Mouse (Mus musculus): ENCODE results near the gene Yipf2. TPM values are rescaled to one million over a fixed set of nuclear protein-coding genes. Genes with fewer than 3 reads are reported as not detected.

Gene Yipf2
- total and polyA plus RNA-seq, 3 experiments = 16.6 to 21.2 (median 17.5) TPM

- H3K79me2 ChIP-seq (replicated peaks; ENCODE audit: control insufficient read depth, extremely low read depth, insufficient read depth, poor library complexity, severe bottlenecking) = peaks cover 34% of the 10 kb centered on the region
- H3K36me3 ChIP-seq (replicated peaks in 1 of 2; ENCODE audit: control insufficient read depth in 1 of 2, insufficient read depth in 1 of 2, low read length in 1 of 2) = peaks cover 0 to 12% of the 10 kb centered on the region in 2 experiments
- peak overlapping the region; percentile 81 for H3K4me2 ChIP-seq (ENCODE audit: insufficient read depth, low read depth, poor library complexity, severe bottlenecking)
- no peak for DNase-seq (ENCODE audit: extremely low read depth)
- in situ Hi-C loops (cut with MboI; ENCODE audit: low pct_ligation_motif_present, low pct_unique_long_range_greater_than_20kb, low sequenced_read_pairs) (no loop called here), dilution Hi-C loops (cut with MboI; ENCODE audit: extremely low pct_ligation_motif_present, extremely low pct_unique_long_range_greater_than_20kb, low sequenced_read_pairs) (no loop called here)
- peak overlapping the region; percentile 54 for H3K9ac ChIP-seq (ENCODE audit: insufficient read depth, low read depth)
- H3K4me3 ChIP-seq (replicated peaks in 1 of 3; ENCODE audit: low read depth in 2 of 3, low read length in 2 of 3, poor library complexity in 1 of 3) = peak overlapping the region; percentile 61 to 86 (median 73)
- H3K27me3 ChIP-seq (replicated peaks) = no peaks in the 10 kb centered on the region
- H3K9me3 ChIP-seq (replicated peaks; ENCODE audit: low read length) = no peaks in the 10 kb centered on the region
- peak overlapping the region; percentile 17; the same call in 1 of the 2 replicates for H3K27ac ChIP-seq (ENCODE audit: insufficient read depth, low read depth)
- TF ChIP-seq SMC3 (IDR thresholded peaks at IDR 0.05; ENCODE audit: low read depth, low read length) (no peak), CHD1 (IDR thresholded peaks at IDR 0.05; ENCODE audit: low read depth, low read length) (peak; percentile 66; the same call in 1 of the 2 replicates), MAX (IDR thresholded peaks at IDR 0.05; ENCODE audit: low read length) (peak; percentile 10; the same call in 1 of the 2 replicates), RCOR1 (conservative IDR thresholded peaks at IDR 0.05; ENCODE audit: low read depth, low read length) (no peak), NRF1 (IDR thresholded peaks at IDR 0.05; ENCODE audit: low read depth, low read length) (no peak), ZC3H11A (IDR thresholded peaks at IDR 0.05; ENCODE audit: low read depth, low read length) (no peak), NELFE (IDR thresholded peaks at IDR 0.05; ENCODE audit: low read depth, low read length) (no peak)
- H3K4me1 ChIP-seq (ENCODE audit: control insufficient read depth in 1 of 2, insufficient read depth in 2 of 2) = peaks cover 11 to 29% of the 10 kb centered on the region in 2 experiments
Observed at GRCm38 (mm10) chr9:21614864-21615616, 22.4 kb upstream of the Yipf2 start.

- dilution Hi-C loops (cut with MboI; ENCODE audit: extremely low pct_ligation_motif_present, extremely low pct_unique_long_range_greater_than_20kb, low sequenced_read_pairs) = no loop called here
- H3K9me3 ChIP-seq (replicated peaks; ENCODE audit: low read length) = no peaks in the 10 kb centered on the region
- H3K36me3 ChIP-seq (replicated peaks in 1 of 2; ENCODE audit: control insufficient read depth in 1 of 2, insufficient read depth in 1 of 2, low read length in 1 of 2) = no peaks in the 10 kb centered on the region
- H3K4me1 ChIP-seq (ENCODE audit: control insufficient read depth in 1 of 2, insufficient read depth in 2 of 2) = peaks cover 12 to 36% of the 10 kb centered on the region in 2 experiments
- H3K79me2 ChIP-seq (replicated peaks; ENCODE audit: control insufficient read depth, extremely low read depth, insufficient read depth, poor library complexity, severe bottlenecking) = no peaks in the 10 kb centered on the region
- no peaks in the 10 kb centered on the region for H3K27me3 ChIP-seq (replicated peaks)
- H3K4me2 ChIP-seq (ENCODE audit: insufficient read depth, low read depth, poor library complexity, severe bottlenecking) = no peak overlapping the region; the same call in 1 of the 2 replicates
- H3K9ac ChIP-seq (ENCODE audit: insufficient read depth, low read depth) = no peak overlapping the region
- in situ Hi-C loops (cut with MboI; ENCODE audit: low pct_ligation_motif_present, low pct_unique_long_range_greater_than_20kb, low sequenced_read_pairs) = no loop called here
- peak overlapping the region; percentile 19; the same call in 1 of the 2 replicates for H3K27ac ChIP-seq (ENCODE audit: insufficient read depth, low read depth)
- peak; percentile 93 for DNase-seq (ENCODE audit: extremely low read depth)
- H3K4me3 ChIP-seq (replicated peaks in 1 of 3; ENCODE audit: low read depth in 2 of 3, low read length in 2 of 3, poor library complexity in 1 of 3) = no peak overlapping the region
- peak; percentile 81 for TF ChIP-seq MEF2A (IDR thresholded peaks at IDR 0.05; ENCODE audit: borderline replicate concordance, low read depth, low read length)
- TF ChIP-seq RCOR1 (conservative IDR thresholded peaks at IDR 0.05; ENCODE audit: low read depth, low read length) = no peak
- TF ChIP-seq NRF1 (IDR thresholded peaks at IDR 0.05; ENCODE audit: low read depth, low read length) = no peak
- TF ChIP-seq UBTF (IDR thresholded peaks at IDR 0.05; ENCODE audit: low read depth, low read length) = no peak
- TF ChIP-seq MXI1 (IDR thresholded peaks at IDR 0.05; ENCODE audit: low read depth, low read length) = no peak
- TF ChIP-seq ZKSCAN1 (IDR thresholded peaks at IDR 0.05; ENCODE audit: borderline replicate concordance, low read depth, low read length) = no peak
- TF ChIP-seq KAT2A (IDR thresholded peaks at IDR 0.05; ENCODE audit: insufficient replicate concordance, low read length) = no peak
- TF ChIP-seq TCF12 (IDR thresholded peaks at IDR 0.05; ENCODE audit: low read depth, low read length) = peak; percentile 50; the same call in 1 of the 2 replicates
- peak; percentile 92 for TF ChIP-seq MAFK (IDR thresholded peaks at IDR 0.05; ENCODE audit: insufficient replicate concordance, low read length)
- peak; percentile 32; the same call in 1 of the 2 replicates for TF ChIP-seq MYC (IDR thresholded peaks at IDR 0.05; ENCODE audit: low read depth, low read length)
- TF ChIP-seq ELF1 (IDR thresholded peaks at IDR 0.05; ENCODE audit: low read depth, low read length) = no peak
- TF ChIP-seq E2F4 (IDR thresholded peaks at IDR 0.05; ENCODE audit: insufficient replicate concordance, low read depth, low read length) = no peak
- TF ChIP-seq EP300 (IDR thresholded peaks at IDR 0.05; ENCODE audit: low read length) = peak; percentile 90
- TF ChIP-seq SIN3A (IDR thresholded peaks at IDR 0.05; ENCODE audit: low read length) = 0 out of 2 replicates have a peak, but pooled peaks have one; percentile 56
- no peak for TF ChIP-seq PAX5 (IDR thresholded peaks at IDR 0.05; ENCODE audit: low read length)
- TF ChIP-seq RAD21 (IDR thresholded peaks at IDR 0.05; ENCODE audit: low read depth, low read length) = no peak
- peak; percentile 37; the same call in 1 of the 2 replicates for TF ChIP-seq GABPA (IDR thresholded peaks at IDR 0.05; ENCODE audit: insufficient replicate concordance, low read depth, low read length)
- no peak for TF ChIP-seq NELFE (IDR thresholded peaks at IDR 0.05; ENCODE audit: low read depth, low read length)
- no peak for TF ChIP-seq CHD2 (IDR thresholded peaks at IDR 0.05; ENCODE audit: low read length)
- TF ChIP-seq USF2 (conservative IDR thresholded peaks at IDR 0.05; ENCODE audit: low read depth, low read length) = no peak
- TF ChIP-seq BHLHE40 (IDR thresholded peaks at IDR 0.05; ENCODE audit: low read depth, low read length) = 0 out of 2 replicates have a peak, but pooled peaks have one; percentile 33
- TF ChIP-seq MAX (IDR thresholded peaks at IDR 0.05; ENCODE audit: low read length) = no peak
- TF ChIP-seq USF1 (IDR thresholded peaks at IDR 0.05; ENCODE audit: low read depth, low read length) = no peak
- no peak for TF ChIP-seq ZMIZ1 (IDR thresholded peaks at IDR 0.05; ENCODE audit: low read depth, low read length)
- TF ChIP-seq ZC3H11A (IDR thresholded peaks at IDR 0.05; ENCODE audit: low read depth, low read length) = no peak
- peak; percentile 96 for TF ChIP-seq JUN (IDR thresholded peaks at IDR 0.05; ENCODE audit: insufficient read depth, low read depth, low read length)
- TF ChIP-seq ZNF384 (IDR thresholded peaks at IDR 0.05; ENCODE audit: low read depth, low read length) = no peak
- TF ChIP-seq CHD1 (IDR thresholded peaks at IDR 0.05; ENCODE audit: low read depth, low read length) = no peak
- TF ChIP-seq POLR2A (IDR thresholded peaks at IDR 0.05; ENCODE audit: low read depth, low read length) = peak; percentile 36; the same call in 1 of the 2 replicates
Observed at GRCm38 (mm10) chr9:21609861-21610260, 17.2 kb upstream of the Yipf2 start.

Measured in CH12.LX (cell line).